Mouse (Mus musculus) intestine, postnatal 0 days (tissue): ENCODE measurements around the gene Gm21972. TPM values are rescaled to one million over a fixed set of nuclear protein-coding genes. Genes with fewer than 3 reads are reported as not detected.

Experiments
- ATAC-seq: fragments of 200-750 bp; cut with Nextera tagmentation; 2 replicates; pipeline ENCODE4 v1.8.0; 2017; ENCODE audit warnings: mild to moderate bottlenecking, moderate TSS enrichment, moderate library complexity
- H3K27ac ChIP-seq: fragments of 300-500 bp; sonication (generic); 2 replicates; pipeline ENCODE4 v1.5.1; 2014; ENCODE audit warnings: mild to moderate bottlenecking, low read depth, low read length, moderate library complexity
- H3K27me3 ChIP-seq: fragments of 300-500 bp; sonication (generic); replicated peaks from 2 replicates; pipeline ENCODE4 v1.6.1; 2014; ENCODE audit warnings: low read length, mixed read lengths; ENCODE audit not compliant: control insufficient read depth, insufficient read depth
- H3K36me3 ChIP-seq: fragments of 300-500 bp; sonication (generic); 2 replicates; pipeline ENCODE4 v1.6.1; 2014; ENCODE audit warnings: mild to moderate bottlenecking, moderate library complexity; ENCODE audit not compliant: control insufficient read depth, insufficient read depth
- H3K4me1 ChIP-seq: fragments of 300-500 bp; sonication (generic); replicated peaks from 2 replicates; pipeline ENCODE4 v1.6.1; 2014; ENCODE audit warnings: antibody characterized with exemption, low read length, mixed read lengths; ENCODE audit not compliant: control insufficient read depth, insufficient read depth
- H3K4me2 ChIP-seq: fragments of 300-500 bp; sonication (generic); replicated peaks from 2 replicates; pipeline ENCODE4 v1.6.1; 2014; ENCODE audit warnings: low read depth, mild to moderate bottlenecking, moderate library complexity
- H3K4me3 ChIP-seq: fragments of 300-500 bp; sonication (generic); 2 replicates; pipeline ENCODE4 v1.5.1; 2014; ENCODE audit warnings: low read depth, low read length
- H3K9ac ChIP-seq: fragments of 300-500 bp; sonication (generic); 2 replicates; pipeline ENCODE4 v1.6.1; 2014; ENCODE audit warnings: mild to moderate bottlenecking, low read depth, low read length
- H3K9me3 ChIP-seq: fragments of 300-500 bp; sonication (generic); 2 replicates; pipeline ENCODE4 v1.6.1; 2016; ENCODE audit warnings: mixed run types; ENCODE audit not compliant: control insufficient read depth
- CTCF ChIP-seq: sonication (generic); IDR thresholded peaks from 2 replicates; pipeline ENCODE4 v1.5.1; 2016; ENCODE audit warnings: low read depth, mild to moderate bottlenecking, control low read depth, antibody characterized with exemption, moderate library complexity
- WGBS: fragments of 180-500 bp; shearing (Covaris S2); extraction: QIAGEN DNeasy Blood & Tissue Kit; methylation state at CpG from one replicate; pipeline ENCODE4 v1.1.7; 2014; 5-methylcytosine and 5-hydroxymethylcytosine counted together
- polyA plus RNA-seq: library from polyadenylated mRNA; unstranded; fragments of >200 nt; fragmentation: Nextera tagmentation; extraction: Ambion mirVana; gene quantifications from 2 replicates; pipeline ENCODE4 v1.2.1, GENCODE M21; 2015

The Gm21972 gene
- polyA plus RNA-seq, 1 experiment from 2014 or later: 0.35 TPM

- ATAC-seq: no peak
- Histone ChIP-seq H3K27ac (no peak overlapping the region), H3K36me3 (peaks cover 60% of the 10 kb centered on the region), H3K9me3 (no peaks in the 10 kb centered on the region), H3K4me3 (no peak overlapping the region), H3K27me3 (no peaks in the 10 kb centered on the region), H3K4me2 (no peak overlapping the region), H3K4me1 (no peaks in the 10 kb centered on the region), H3K9ac (no peak overlapping the region)
- no peak for TF ChIP-seq CTCF
- 93% methylated on average over 6 of the region's 6 CpGs for WGBS
Observed at GRCm38 (mm10) chr1:86135315-86135714, 1.9 kb downstream of the Gm21972 start.

- WGBS: 87% methylated on average over 3 of the region's 3 CpGs
- no peak for TF ChIP-seq CTCF
- H3K9ac ChIP-seq: no peak overlapping the region
- no peaks in the 10 kb centered on the region for H3K9me3 ChIP-seq
- H3K27ac ChIP-seq: no peak overlapping the region
- no peak overlapping the region for H3K4me2 ChIP-seq
- peaks cover 34% of the 10 kb centered on the region for H3K36me3 ChIP-seq
- no peaks in the 10 kb centered on the region for H3K4me1 ChIP-seq
- ATAC-seq: no peak
- no peaks in the 10 kb centered on the region for H3K27me3 ChIP-seq
- no peak overlapping the region for H3K4me3 ChIP-seq
Observed at GRCm38 (mm10) chr1:86141081-86141480, 7.6 kb downstream of the Gm21972 start.

GRCm38 (mm10) chr1:86143165-86143564 is 9.7 kb downstream of the Gm21972 start:
- H3K27ac ChIP-seq: no peak overlapping the region
- H3K9me3 ChIP-seq: no peaks in the 10 kb centered on the region
- no peak for TF ChIP-seq CTCF
- 81% methylated on average over 4 of the region's 4 CpGs for WGBS
- H3K4me2 ChIP-seq: no peak overlapping the region
- ATAC-seq: no peak
- H3K4me3 ChIP-seq: no peak overlapping the region
- no peak overlapping the region for H3K9ac ChIP-seq
- peaks cover 15% of the 10 kb centered on the region for H3K36me3 ChIP-seq
- no peaks in the 10 kb centered on the region for H3K27me3 ChIP-seq
- H3K4me1 ChIP-seq: no peaks in the 10 kb centered on the region

- H3K27me3 ChIP-seq: no peaks in the 10 kb centered on the region
- H3K36me3 ChIP-seq: peaks cover 10% of the 10 kb centered on the region
- peak; percentile 51 for TF ChIP-seq CTCF
- no peak for ATAC-seq
- no peaks in the 10 kb centered on the region for H3K9me3 ChIP-seq
- no peak overlapping the region for H3K27ac ChIP-seq
- no peak overlapping the region for H3K4me2 ChIP-seq
- no peak overlapping the region for H3K4me3 ChIP-seq
- H3K9ac ChIP-seq: no peak overlapping the region
- 76% methylated on average over 21 of the region's 21 CpGs for WGBS
- no peaks in the 10 kb centered on the region for H3K4me1 ChIP-seq
Observed at GRCm38 (mm10) chr1:86144001-86144944, 10.8 kb downstream of the Gm21972 start.

GRCm38 (mm10) chr1:86146293-86146692 is 12.9 kb downstream of the Gm21972 start:
- TF ChIP-seq CTCF: no peak
- no peak for ATAC-seq

GRCm38 (mm10) chr1:86147557-86147956 is 14.1 kb downstream of the Gm21972 start:
- no peaks in the 10 kb centered on the region for H3K9me3 ChIP-seq
- no peak for ATAC-seq
- no peak overlapping the region for H3K4me3 ChIP-seq
- no peaks in the 10 kb centered on the region for H3K4me1 ChIP-seq
- no peak overlapping the region for H3K27ac ChIP-seq
- TF ChIP-seq CTCF: no peak
- H3K36me3 ChIP-seq: no peaks in the 10 kb centered on the region
- WGBS: 74% methylated on average over 5 of the region's 5 CpGs
- H3K9ac ChIP-seq: no peak overlapping the region
- H3K27me3 ChIP-seq: no peaks in the 10 kb centered on the region
- H3K4me2 ChIP-seq: no peak overlapping the region

More at GRCm38 (mm10) chr1:86146293-86146692, 12.9 kb downstream of the Gm21972 start:
- Histone ChIP-seq H3K9me3 (no peaks in the 10 kb centered on the region), H3K4me3 (no peak overlapping the region), H3K9ac (no peak overlapping the region), H3K36me3 (no peaks in the 10 kb centered on the region), H3K4me1 (no peaks in the 10 kb centered on the region), H3K27ac (no peak overlapping the region), H3K4me2 (no peak overlapping the region), H3K27me3 (no peaks in the 10 kb centered on the region)
- 75% methylated on average over 5 of the region's 5 CpGs for WGBS
